Mouse (Mus musculus): Measurements from ENCODE around the gene Epb41.

DNA sequence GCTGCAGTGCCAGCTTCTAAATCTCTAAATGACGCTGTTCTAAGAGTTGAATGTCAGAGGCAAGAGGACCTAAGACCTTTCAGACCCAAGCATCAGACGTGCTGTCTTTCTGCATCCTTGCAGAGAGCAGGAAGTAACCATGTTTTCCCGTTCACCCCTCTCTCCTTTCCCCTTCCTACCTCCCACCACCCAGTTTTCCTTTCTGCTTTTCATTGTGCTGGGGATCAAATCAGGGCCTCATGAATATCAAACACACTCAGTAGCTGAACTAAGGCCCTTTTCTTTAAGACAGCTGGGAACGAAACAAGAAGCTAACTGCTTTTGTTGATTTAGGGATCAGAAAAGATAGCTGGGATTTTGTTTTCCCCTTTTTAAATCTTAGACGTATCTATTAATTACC lies 125.2 kb downstream of the Epb41 start:
- no peak for TF ChIP-seq CTCF (IDR thresholded peaks at IDR 0.05; ENCODE audit: borderline replicate concordance, insufficient read depth, low read length)
- TF ChIP-seq POLR2A (IDR thresholded peaks at IDR 0.05; ENCODE audit: low read depth, low read length) = no peak

Measured in embryonic fibroblast, embryonic 13.5 days (primary cell).